Mouse (Mus musculus) liver, adult 2 months (tissue): ENCODE data around the gene Zdhhc4. TPM values are rescaled to one million over a fixed set of nuclear protein-coding genes. Genes with fewer than 3 reads are reported as not detected.

Experiments
- DNase-seq: peaks from one replicate; pipeline ENCODE4 v3.0.0-alpha.2; 2011; ENCODE audit warnings: low read depth, low spot score; ENCODE audit errors: extremely low read depth
- H3K27ac ChIP-seq: fragments of 200-500 bp; replicated peaks from 2 replicates; pipeline ENCODE4 v1.5.1; 2012; ENCODE audit warnings: low read depth, mild to moderate bottlenecking, control low read depth, inconsistent platforms, low read length; ENCODE audit not compliant: insufficient read depth
- H3K27me3 ChIP-seq: fragments of 200-500 bp; 2 replicates; pipeline ENCODE4 v1.6.1; 2012; ENCODE audit warnings: mild to moderate bottlenecking, moderate library complexity, low read length, inconsistent platforms; ENCODE audit not compliant: control insufficient read depth, insufficient read depth
- H3K36me3 ChIP-seq: fragments of 200-500 bp; 2 replicates; pipeline ENCODE4 v1.6.1; 2012; ENCODE audit warnings: low read length, inconsistent platforms; ENCODE audit not compliant: control insufficient read depth, insufficient read depth
- H3K4me1 ChIP-seq: fragments of 200-500 bp; 2 replicates; pipeline ENCODE4 v1.6.1; 2011; ENCODE audit warnings: low read length; ENCODE audit not compliant: control insufficient read depth, insufficient read depth
- H3K4me3 ChIP-seq: fragments of 200-500 bp; 2 replicates; pipeline ENCODE4 v1.5.1; 2011; ENCODE audit warnings: low read depth, mild to moderate bottlenecking, control low read depth, low read length, moderate library complexity; ENCODE audit not compliant: insufficient read depth
- H3K79me2 ChIP-seq: fragments of 200-500 bp; 2 replicates; pipeline ENCODE4 v1.6.1; 2012; ENCODE audit warnings: inconsistent platforms, mild to moderate bottlenecking, low read length, moderate library complexity; ENCODE audit not compliant: control insufficient read depth, insufficient read depth
- H3K9ac ChIP-seq: fragments of 200-500 bp; 2 replicates; pipeline ENCODE4 v1.6.1; 2012; ENCODE audit warnings: low read depth, mild to moderate bottlenecking, control low read depth, inconsistent platforms, low read length
- CTCF ChIP-seq: fragments of 200-500 bp; IDR thresholded peaks from 2 replicates; pipeline ENCODE4 v1.5.1; 2011; ENCODE audit warnings: low read depth, low read length, control low read depth
- POLR2A ChIP-seq: fragments of 200-500 bp; IDR thresholded peaks from 2 replicates; pipeline ENCODE4 v1.6.1; 2011; ENCODE audit warnings: low read length, control low read depth; ENCODE audit not compliant: insufficient read depth; ENCODE audit errors: extremely low read depth
- WGBS: fragments of 180-500 bp; shearing (Covaris S2); methylation state at CpG from one replicate; pipeline ENCODE4 v1.1.7; 2018; 5-methylcytosine and 5-hydroxymethylcytosine counted together
- polyA plus RNA-seq: library from polyadenylated mRNA; depleted of rRNA; stranded (reverse); fragments of >200 nt; gene quantifications from 2 replicates; pipeline ENCODE4 v1.2.3, GENCODE M21; 2012
- total RNA-seq: library from RNA; depleted of rRNA; stranded (reverse); fragments of >200 nt; gene quantifications from 2 replicates; pipeline ENCODE4 v1.2.3, GENCODE M21; 2014

The Zdhhc4 gene
- total and polyA plus RNA-seq, 2 experiments = 13.0 to 42.5 TPM

DNA sequence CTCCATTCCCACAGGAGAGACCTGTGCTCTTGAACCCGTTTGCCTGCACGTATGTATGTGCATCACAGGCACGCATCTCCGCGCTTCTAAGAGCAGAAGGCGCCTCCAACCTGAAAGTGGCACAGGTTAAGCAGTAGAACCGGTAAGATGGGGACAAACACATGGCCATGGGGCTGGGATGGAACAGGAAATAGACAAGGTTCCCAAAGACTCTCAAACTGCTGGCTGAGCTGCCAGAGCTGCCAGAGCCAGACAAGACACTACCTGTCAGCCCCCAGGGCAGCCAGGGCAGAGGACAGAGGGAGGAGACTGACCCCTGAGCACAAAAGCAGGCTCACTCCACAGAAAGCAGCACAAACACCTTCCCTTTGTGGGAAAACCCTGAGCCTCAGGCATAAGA lies 19.1 kb downstream of the Zdhhc4 start:
- Histone ChIP-seq H3K4me3 (no peak overlapping the region), H3K4me1 (peaks cover 5% of the 10 kb centered on the region; the same call in 1 of the 2 replicates), H3K27me3 (no peaks in the 10 kb centered on the region), H3K27ac (no peak overlapping the region), H3K36me3 (peaks cover 13% of the 10 kb centered on the region; the same call in 1 of the 2 replicates), H3K79me2 (peaks cover 10% of the 10 kb centered on the region; the same call in 1 of the 2 replicates), H3K9ac (no peak overlapping the region)
- no peak for TF ChIP-seq POLR2A
- no peak for TF ChIP-seq CTCF
- no peak for DNase-seq
- WGBS = 98% methylated on average over 7 of the region's 7 CpGs

DNA sequence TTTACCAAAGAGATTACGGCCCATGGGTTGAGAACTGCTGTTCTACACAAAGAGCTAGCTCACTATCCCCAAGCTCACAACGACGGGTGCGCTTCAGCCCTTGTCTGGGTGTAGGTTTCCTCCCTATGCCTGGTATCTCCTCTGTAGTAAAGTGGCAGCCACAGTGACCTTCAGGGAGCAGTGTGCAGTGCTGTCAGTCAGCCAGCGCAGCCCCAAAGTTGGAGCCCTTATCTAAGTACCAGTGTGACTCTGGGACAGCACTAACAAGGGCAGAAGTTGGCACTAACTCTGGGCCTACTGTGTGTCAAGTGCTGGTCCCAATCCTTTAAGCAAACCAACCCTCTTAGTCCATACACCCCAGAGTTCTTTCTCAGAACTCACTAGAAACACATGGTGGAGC lies 20.2 kb downstream of the Zdhhc4 start:
- Histone ChIP-seq H3K27me3 (no peaks in the 10 kb centered on the region), H3K9ac (no peak overlapping the region), H3K36me3 (peaks cover 13% of the 10 kb centered on the region; the same call in 1 of the 2 replicates), H3K27ac (no peak overlapping the region), H3K4me1 (no peaks in the 10 kb centered on the region), H3K79me2 (peaks cover 10% of the 10 kb centered on the region; the same call in 1 of the 2 replicates), H3K4me3 (no peak overlapping the region)
- DNase-seq = no peak
- no peak for TF ChIP-seq CTCF
- TF ChIP-seq POLR2A = no peak
- WGBS = 92% methylated on average over 5 of the region's 5 CpGs

DNA sequence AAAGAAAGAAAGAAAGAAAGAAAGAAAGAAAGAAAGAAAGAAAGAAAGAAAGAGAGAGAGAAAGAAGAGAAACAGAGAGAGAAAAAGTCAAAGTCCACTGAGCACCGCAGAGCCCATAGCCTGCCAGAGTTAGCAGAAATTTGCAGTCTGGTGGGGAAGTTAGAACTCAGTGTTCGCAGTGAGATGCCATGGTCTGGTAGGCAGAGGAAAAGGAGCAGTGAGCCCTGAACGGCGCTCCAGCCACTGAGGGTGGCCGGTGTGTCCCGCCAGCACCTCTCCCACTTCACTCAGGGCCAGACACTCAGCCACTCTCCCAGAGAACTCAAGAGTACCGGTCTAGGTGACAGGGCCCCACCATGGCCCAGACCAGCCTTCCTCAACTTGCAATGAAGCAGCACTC lies 24.8 kb downstream of the Zdhhc4 start:
- H3K79me2 ChIP-seq = 0 out of 2 replicates have a peak, but pooled peaks cover 2% of the 10 kb centered on the region
- H3K36me3 ChIP-seq = peaks cover 5% of the 10 kb centered on the region; the same call in 1 of the 2 replicates
- no peak overlapping the region for H3K4me3 ChIP-seq
- H3K4me1 ChIP-seq = no peaks in the 10 kb centered on the region
- no peaks in the 10 kb centered on the region for H3K27me3 ChIP-seq
- no peak overlapping the region for H3K27ac ChIP-seq
- 97% methylated on average over 7 of the region's 7 CpGs for WGBS
- no peak for TF ChIP-seq CTCF
- no peak for TF ChIP-seq POLR2A
- no peak for DNase-seq
- no peak overlapping the region for H3K9ac ChIP-seq

DNA sequence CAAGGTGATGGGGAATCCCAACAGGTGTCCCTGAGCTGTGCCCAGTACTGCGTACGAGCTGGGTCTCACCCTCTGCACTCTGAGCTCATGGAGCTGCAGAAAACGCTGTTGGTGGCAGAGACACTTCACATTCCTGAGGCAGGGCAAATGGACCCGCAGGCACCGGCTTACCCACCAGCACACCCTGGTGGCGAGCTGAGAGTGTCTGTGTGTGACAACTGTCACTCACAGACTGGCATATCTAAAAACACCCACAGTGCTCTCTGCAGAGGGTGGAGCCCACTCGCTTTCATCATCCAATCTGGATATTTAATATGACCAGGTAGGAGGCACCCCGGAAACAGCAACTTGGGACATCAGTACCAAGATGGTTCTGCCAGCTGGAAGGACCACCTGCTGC lies 27.8 kb downstream of the Zdhhc4 start:
- Histone ChIP-seq H3K27ac (no peak overlapping the region), H3K36me3 (peaks cover 5% of the 10 kb centered on the region; the same call in 1 of the 2 replicates), H3K4me1 (no peaks in the 10 kb centered on the region), H3K9ac (no peak overlapping the region), H3K4me3 (no peak overlapping the region), H3K27me3 (no peaks in the 10 kb centered on the region), H3K79me2 (no peaks in the 10 kb centered on the region)
- TF ChIP-seq POLR2A (no peak), CTCF (peak; percentile 53)
- 85% methylated on average over 8 of the region's 8 CpGs for WGBS
- DNase-seq = no peak

DNA sequence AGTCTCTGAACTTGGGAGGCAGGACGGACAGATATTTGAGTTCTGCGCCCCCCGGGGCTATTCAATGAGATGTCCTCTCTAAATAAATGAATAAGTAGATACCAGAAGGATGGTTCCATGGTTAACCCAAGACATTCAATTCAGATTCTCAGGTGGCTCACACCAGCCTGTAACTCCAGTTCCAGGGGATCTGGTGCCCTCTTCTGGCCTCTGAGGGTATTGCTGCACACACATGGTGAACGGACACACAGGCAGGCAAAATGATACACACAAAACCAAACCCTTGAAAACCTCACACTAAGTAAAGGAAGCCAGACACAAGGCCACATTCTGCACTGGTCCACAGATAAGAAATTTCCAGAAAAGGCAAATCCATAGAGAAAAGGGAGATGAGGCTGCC lies 29.4 kb downstream of the Zdhhc4 start:
- TF ChIP-seq POLR2A = no peak
- peak; percentile 77 for TF ChIP-seq CTCF
- Histone ChIP-seq H3K27me3 (no peaks in the 10 kb centered on the region), H3K36me3 (no peaks in the 10 kb centered on the region), H3K4me3 (no peak overlapping the region), H3K79me2 (no peaks in the 10 kb centered on the region), H3K9ac (no peak overlapping the region), H3K4me1 (no peaks in the 10 kb centered on the region), H3K27ac (no peak overlapping the region)
- DNase-seq = peak; percentile 12
- WGBS = 89% methylated on average over 4 of the region's 4 CpGs

DNA sequence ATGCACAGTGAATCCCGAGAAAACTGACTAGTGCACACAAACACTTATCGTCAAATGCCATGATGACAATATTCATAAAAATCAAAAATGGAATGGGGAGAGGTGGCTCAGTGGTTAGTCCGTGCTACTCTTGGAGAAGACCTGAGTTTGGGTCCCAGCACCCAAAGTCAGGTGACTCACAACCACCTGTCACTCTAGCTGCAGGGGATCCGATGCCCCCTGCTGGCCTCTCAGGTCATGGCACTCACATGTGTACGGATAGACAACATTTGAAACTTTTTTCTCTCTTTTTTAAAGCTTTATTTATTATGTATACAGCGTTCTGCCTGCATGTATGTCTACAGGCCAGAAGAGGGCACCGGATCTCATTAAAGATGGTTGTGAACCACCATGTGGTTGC lies 30.7 kb downstream of the Zdhhc4 start:
- 91% methylated on average over 7 of the region's 7 CpGs for WGBS
- no peak overlapping the region for H3K9ac ChIP-seq
- H3K27ac ChIP-seq = no peak overlapping the region
- DNase-seq = no peak
- H3K27me3 ChIP-seq = peaks cover 3% of the 10 kb centered on the region
- H3K4me3 ChIP-seq = no peak overlapping the region
- no peaks in the 10 kb centered on the region for H3K4me1 ChIP-seq
- TF ChIP-seq POLR2A (no peak), CTCF (peak; percentile 54)
- H3K79me2 ChIP-seq = no peaks in the 10 kb centered on the region
- no peaks in the 10 kb centered on the region for H3K36me3 ChIP-seq
